Mouse (Mus musculus) forelimb bud, embryonic 11.5 days (tissue): ENCODE measurements at regions not wholly inside any gene's neighbourhood (a gene's known extent, or its start where the extent isn't known, plus 50 kb on each side); places are given as distances from the start of the nearest gene placed in this dataset.

Experiments used
- DNase-seq: peaks from one replicate; pipeline ENCODE4 v3.0.0-alpha.2; 2012; ENCODE audit warnings: low read depth, low spot score

DNA sequence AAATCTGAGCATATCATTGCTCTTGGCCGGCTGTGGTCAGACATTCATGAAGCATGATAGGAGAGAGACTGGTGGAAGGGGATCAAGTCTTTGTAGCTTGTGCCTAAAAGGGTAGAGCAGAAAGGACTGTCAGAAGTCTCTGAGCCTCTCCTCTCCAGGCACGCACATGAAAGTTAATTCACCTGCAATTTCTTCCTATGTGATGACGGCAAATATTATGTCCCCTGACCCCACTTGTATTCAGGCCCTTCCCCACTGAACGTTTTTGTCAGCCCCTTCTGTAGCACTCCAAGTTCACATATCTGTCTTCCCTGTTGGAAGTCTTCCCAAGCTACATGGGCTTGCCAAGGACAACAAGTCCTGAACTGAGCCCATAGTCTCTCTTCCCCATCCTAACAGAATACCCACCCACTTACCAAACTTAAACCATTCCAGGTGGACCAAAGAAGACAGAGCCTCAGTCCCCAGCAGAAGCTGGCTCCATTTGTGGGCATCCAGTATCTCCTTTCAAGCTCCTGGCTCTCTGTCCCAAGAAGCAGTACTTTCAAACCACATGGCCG is 719.3 kb downstream of the Tns3 start:
- no peak for DNase-seq

DNA sequence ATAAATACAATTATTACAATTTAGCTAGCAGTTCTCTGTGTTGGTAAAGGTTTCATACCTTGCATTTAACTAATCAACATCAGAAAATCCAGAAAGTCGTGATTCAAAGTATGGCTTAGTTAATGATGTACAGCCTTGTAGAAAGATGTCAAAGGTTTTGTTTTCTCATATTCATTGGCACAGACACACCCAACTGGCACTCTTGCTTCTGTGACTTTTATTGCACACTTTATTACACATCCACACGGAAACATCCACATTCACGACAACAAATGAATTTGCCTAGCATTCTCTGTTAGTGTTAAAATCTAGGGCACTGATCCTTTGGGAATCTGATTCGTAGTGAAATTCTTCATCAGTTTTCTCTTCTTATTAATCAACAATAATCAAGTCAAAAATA is 720.0 kb downstream of the Tns3 start:
- no peak for DNase-seq

DNA sequence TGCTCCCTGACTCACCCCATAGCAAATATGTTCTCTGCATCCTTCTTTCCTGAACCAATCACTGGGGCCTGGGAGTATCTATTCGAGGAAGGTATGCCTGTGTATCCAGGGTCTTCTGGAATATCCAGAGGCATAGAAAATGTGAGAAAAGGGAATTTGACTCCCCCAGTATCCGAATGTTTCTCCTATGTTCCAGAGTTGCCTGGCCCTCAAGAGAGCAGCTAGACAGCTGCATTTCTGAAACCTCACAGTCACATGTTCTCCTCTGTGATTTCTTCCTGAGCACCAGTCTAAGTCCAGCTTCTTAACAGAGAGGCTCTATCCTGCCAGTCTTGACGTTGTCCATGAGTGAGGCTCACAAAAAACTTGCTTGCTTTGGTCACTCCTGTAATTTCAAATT is 719.9 kb upstream of the Igfbp3 start:
- DNase-seq, result no peak

DNA sequence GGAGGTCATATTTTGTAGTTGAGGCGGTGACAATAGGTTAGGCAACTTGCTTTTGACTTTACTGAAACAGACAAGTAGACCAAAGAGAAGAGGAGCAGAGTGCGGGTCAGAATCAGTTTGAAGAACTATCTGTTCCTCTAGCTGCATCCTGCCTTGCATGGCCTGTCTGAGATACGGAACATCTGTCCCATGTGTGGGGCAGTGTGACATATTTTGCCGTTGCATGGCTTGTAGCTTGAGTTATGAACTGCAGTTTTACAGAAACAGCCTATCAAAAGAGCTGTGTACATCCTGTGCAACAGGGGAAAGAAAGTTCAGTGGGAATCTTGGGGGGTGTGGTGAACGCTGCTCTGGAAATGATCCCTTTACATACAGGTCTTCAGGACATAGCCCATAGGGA is 718.9 kb upstream of the Igfbp3 start:
- DNase-seq, result no peak

DNA sequence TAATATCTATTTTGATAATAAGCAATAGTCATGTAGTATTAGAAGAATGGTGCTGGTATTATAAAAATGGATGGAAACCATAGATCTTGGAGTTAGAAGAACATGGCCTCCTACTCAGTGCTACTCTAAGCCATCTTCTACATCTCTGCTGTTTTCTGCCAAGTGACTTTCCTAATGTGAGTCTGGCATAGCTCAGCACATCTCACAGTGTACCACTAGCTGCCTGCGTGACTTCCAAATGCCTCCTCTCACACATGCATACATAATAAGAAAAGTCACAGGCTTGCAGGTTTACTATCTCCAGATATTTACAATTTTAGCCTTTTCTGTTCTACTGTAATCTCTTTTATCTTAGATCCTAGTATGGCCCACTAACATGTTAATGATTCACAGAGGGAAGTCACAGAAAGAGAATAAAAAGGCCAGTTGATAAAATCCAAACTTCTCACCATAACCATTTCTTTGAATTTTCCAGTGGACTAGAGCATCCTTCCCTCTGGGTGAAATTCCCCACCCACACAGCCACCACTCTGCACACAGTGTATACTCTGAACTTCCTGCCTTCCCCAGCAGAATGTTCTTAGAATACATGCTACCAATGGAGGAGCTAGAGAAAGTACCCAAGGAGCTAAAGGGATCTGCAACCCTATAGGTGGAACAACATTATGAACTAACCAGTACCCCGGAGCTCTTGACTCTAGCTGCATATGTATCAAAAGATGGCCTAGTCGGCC is 717.5 kb upstream of the Igfbp3 start:
- DNase-seq, result no peak

DNA sequence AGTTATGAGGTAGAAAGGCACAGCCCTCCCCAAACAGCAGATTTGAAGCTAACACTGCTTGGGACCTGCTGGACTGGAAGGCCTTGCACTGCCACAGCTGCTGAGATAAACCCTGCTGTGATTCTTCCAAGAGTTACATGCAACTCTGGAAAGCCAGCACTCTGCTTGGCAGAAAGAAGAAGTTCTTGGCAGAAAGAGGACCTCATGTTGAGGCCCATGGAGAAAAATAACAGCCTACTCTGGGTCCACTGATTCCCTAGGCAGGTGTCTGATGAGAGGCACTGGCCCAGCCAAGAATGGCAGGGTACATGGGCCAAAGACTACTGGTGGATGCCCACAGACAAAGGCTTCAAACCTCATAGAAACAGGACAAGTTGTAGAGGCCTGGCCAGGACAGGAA is 714.0 kb upstream of the Igfbp3 start:
- no peak for DNase-seq

DNA sequence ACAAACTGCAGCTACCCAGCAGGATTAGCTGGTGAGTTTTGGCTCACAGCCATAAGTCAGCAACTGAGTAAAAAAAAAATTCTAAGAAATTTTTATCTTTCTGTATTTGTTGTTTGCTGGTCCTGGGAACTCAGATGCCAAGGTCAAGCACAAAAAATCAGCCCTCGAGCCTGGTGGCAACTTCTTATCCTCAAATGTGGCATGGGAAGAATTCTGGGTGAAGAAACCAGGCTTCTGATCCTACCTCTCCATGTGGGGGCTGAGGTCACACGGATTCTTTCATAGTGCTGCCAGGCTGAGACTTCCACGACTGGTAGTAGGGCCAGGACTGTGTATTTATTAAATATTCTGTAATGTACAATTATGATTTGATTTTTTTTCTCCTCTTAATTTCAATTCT is 698.3 kb upstream of the Igfbp3 start:
- DNase-seq, result no peak

DNA sequence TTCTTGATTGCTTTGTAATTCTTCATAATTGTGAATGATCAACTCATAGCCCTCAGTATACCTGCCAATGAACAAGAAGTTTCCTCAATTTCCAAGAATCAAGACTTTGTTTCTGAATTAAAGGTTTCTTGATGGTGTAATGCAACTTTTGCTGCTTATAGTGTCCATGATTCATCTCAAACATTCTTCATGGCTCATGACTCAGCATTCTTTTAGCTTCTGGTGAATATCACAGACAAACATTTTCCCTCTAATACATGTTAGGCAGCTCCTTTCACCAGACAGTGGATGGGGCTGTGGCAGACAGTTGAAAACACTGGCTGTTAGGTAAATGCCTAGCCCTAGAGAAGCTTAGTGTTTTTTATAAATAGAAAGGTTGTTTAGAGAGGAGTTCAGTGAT is 686.5 kb upstream of the Igfbp3 start:
- DNase-seq, result no peak

DNA sequence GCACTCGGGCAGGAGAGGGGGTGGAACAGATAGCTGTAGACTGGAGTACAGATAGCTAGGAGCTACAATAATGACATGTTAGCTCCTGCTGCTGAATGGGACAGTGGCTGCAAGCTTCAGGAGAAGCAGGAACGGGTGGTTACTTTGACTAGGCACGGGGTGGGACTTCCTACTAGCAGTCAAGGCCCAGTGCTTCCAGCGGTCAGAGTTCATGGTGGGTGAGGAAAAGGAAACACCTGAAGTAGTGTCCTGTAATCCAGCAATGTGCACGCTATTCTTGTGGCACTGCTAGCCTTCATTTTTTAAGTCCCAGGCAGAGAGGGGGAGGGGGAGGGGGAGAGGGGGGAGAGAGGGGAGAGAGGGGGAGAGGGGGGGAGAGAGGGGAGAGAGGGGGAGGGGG is 684.5 kb upstream of the Igfbp3 start:
- no peak for DNase-seq

DNA sequence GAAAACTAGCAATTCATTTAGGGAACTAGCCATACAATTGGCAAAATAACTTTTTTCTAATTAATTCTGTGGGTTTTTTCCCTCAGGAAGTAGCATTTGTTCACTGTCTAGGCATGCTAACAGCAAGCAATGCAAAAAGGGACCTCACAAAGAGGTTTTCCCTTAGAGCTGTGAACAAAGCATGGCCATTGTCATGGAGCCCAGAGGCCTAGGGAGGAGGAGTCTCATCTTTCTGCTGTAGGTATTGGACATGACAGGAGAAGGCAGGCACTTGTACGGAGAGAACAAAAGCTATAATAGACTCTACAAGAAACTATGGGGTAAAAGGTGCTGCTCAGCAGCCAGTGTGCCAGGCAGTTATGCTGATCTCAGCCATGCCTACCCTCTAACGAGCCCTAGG is 666.8 kb upstream of the Igfbp3 start:
- no peak for DNase-seq

DNA sequence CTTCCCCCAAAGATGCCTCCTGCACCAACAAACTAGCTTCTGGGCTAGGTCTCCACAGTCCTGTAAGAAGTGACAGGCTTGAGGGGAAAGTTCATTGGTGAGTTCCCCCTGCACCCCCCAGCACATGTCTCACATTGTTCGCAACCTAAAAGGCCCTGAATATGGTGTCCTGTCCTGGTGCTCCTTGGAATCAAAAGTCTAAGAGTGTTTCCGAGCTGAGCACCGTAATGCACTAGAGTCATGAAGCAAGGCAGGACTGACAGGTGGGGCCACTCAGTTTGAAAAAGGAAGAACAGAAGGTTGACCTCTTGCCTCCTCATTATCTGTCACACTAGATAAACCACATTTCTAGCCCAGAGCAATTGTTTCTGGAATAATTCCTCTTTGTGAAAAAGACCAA is 650.4 kb upstream of the Igfbp3 start:
- no peak for DNase-seq

DNA sequence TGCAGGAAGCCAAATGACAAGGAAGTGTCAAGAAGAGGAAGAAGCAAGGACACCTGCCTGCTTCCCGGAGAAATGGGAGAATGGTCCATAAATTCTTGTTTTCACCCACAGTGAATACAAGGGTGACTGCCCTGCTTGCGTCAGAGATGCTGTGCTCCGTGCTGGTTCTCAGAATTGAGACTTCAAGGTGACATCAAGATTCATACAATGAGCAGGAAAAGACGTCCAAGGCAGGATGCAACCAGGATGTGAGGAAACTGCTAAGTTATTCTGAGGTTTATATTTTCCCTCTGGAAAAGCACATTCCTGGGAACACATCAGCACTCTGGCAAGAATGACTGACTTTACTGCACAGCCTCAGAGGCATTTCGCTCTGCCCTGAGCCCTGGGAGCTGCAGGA is 650.0 kb upstream of the Igfbp3 start:
- DNase-seq, result no peak

DNA sequence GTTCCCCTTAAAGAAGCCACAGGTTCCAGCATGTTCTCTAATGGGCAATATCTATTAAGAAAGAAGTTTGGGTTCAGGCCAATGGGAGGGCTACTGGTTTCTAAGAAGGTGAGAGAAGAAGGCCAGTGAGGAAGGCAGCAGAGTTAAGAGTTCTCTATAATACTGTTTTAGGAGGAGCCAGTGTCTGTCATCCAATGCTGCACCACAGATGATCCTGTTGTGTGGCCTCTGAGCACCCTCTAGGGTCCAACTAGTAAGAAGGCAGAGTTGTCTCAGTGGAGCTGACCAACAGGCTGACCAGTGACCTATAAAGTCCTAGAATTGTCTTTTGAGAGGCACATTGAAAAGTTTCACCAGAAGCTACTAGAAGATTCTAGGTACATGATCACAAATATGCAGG is 648.8 kb upstream of the Igfbp3 start:
- no peak for DNase-seq

DNA sequence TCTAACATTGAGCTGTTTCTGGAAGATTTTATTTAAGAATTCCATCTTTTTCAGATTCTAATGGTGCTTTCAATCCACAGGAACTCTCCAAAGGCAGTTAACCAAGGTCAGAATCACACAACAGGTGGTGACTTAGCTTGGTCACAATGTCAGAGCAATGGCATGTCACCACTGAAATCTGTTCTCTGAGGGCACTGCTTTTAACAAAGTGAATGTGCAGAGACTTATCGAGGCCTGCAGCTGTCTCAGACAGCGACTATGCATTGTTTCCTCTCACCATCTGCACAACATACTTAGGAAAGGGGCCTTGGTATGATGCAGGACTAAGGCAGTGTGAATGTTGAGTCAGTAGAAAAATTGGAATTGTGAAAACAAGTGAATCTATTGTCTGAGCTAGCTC is 638.9 kb upstream of the Igfbp3 start:
- no peak for DNase-seq

DNA sequence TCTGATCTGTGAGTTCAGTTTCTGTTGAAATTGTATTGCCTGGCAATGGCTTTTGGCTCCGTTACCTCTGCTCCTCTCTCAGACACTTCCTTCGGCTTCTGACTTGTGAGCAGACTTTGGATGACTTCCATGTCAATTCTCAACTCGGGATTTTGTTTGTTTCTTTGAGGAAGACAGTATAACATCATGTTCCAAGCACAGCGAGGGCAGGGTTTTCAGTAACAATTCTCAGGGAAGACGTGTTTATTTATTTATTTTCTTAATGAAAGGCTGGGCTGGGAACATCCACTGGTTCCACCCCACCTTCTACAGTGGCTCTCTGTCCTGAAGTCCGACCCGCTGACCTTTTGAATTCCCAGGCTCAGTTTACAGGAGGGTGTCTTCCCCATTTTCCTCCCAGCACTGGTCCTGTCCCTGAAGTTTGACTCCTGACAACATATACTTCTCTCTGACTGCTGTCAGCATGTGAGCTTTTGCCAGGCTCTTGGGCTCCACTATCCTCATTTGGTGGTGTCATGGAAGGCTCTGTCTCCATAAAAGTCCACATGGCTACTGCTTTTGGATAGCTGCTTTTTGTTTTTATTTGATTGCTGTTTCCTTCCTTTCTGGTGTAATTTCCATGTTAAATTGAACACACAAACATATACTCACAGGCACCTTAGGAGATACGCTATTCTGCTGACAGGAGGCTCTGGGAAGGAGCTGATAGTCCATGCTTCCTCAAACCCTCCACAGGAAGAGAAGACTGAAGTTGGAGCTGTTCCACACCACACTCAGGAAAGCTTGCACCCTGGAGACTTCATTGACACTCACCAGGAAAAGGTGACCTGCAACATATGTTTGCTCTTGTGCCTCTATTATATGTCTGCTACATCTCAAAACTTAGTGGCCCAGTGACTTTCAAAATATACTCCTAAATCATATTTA is 624.9 kb upstream of the Igfbp3 start:
- DNase-seq, result no peak

DNA sequence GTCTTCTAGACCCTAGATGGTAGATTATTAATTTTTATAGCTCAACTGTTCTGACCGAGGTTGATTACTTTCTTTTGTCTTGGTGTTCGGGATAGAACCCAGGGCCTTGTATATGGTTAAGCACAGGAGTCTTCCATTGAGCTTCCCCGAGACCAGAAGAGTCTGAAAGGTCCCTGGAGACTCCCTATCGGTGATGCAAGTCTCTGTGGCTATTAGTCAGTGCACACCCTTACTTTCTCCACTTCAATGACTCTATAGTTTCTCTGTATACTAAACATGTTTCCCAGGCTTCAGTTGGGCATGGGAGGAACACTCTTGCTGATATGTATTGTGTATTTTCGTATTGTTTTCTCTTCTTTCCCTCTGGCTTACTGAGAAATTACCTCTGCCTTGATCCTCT is 623.8 kb upstream of the Igfbp3 start:
- no peak for DNase-seq

DNA sequence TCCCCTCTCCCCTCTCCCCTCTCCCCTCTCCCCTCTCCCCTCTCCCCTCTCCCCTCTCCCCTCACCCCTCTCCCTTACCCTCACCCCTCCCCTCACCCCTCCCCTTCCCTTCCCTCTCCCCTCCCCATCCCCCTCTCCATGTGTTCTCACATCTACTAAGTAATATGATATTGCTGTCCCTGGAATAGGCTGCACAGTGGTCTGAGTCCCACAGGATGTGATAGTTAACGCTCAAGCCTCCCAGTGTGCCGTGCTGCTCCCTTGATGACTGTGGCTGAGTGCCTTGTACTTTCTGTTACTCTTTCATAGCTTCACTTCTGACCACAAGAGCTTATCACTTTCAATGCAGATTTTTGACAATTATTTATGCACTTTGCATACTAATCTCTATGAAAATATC is 620.4 kb upstream of the Igfbp3 start:
- DNase-seq, result peak; percentile 9

DNA sequence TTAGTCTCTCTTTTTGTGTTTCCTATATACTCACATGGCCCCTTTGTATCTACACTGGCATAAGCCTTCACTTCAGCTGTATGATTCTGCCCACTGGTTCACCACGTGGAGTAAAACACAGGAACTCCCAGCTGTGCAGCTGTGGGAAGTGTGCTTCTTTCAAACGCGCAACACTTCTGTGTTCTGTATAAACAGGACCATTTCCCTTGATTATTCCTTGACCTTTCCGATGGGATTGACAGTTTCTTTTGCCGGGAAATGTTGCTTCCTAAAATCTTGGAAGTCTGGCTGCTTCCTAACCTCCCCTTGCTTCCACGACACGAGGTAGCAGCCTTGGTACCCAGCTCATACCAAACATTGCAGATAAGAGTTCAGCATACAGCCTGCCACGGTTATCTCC is 618.7 kb upstream of the Igfbp3 start:
- no peak for DNase-seq

DNA sequence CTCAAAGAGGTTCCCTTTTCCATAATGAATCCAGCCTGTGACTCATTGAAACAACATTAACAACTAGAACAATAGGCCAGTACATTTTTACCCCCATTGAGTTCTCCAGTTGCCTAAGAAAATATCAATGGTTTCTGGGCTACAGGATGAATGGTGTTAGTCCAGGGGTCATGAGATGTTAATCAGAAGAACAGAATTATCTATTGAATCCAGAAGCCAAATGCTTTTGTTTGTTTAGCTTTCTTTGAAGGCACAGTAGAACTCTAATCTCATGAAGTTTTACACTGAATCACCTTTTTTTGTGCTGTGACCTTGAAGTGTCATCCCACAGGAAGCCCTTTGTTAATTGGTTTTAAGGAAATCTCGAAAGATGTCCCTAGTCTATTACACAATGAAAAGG is 616.0 kb upstream of the Igfbp3 start:
- DNase-seq, result no peak

DNA sequence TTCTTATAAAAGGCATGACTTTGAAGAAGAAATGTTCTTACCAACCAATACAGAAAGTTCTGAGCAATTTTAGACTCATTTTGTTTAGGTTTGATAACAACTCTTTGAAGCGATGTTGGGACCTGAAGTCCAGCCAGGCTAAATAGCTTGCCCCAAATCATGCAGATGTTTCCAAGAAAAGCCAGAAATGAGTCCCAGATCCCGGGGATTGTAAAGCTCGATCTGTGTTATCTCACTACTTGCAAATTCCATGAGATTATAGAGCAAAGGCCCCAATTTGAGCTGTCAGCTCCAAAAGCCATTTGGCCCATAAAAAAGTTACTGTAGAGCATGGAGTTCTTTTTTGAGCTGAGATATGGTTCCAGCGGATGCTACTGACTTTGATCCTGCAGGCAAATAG is 614.3 kb upstream of the Igfbp3 start:
- DNase-seq, result no peak

DNA sequence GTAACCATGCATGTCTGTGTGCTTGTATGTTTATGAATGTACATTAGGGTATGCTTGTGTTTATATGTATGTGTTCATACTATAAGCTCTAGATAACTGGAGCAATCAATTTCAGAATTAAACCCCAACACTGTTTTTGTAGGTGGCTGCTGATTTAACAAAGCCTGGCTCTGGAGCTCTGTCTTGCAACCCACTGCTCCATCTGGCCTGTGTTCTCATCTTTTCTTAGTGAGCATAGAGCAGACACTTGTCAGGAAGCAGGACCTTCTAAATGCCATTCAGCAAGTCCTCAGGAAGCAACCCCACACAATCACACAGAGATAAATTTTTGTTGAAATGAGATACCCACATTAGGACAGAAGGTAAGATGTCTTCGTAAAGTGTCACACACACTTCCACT is 613.7 kb upstream of the Igfbp3 start:
- DNase-seq, result no peak

DNA sequence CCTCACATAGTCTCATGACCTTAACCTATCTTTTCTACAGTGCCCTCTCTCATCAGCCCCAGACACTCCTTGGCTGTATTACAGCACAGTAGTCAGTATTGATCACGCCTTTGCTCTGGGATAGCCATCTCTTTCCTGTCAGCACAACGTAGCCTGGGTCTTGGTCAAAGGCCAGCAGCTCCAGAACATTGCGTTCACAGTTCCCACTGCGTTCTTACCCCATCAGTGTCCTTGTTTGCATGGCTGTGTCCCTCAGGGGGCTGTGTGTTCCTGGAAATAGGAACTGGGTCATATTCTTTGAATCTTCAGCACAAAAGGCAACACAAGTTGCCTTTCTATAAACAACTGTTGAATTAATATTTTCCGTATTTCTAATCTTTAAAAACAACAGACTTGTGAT is 602.0 kb upstream of the Igfbp3 start:
- DNase-seq, result no peak

DNA sequence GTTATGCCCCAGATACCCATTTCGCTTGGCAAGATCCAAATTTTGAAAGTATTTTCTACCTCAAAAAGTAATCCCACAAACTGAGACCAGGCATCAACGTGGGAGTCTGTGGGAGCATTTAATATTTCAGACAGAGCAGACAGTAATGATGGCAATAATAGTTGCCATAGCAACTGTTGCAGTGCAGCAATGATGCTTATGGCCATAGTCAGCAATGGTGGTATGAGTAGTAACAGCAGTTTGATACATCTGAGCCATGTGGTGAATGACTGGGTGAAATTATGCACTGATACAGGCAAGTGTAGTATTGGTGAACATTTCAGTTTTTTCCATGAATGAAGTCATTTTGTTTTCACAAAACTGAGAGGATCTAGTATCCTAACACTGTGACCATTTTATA is 600.8 kb upstream of the Igfbp3 start:
- DNase-seq, result no peak
